ENCODE assay signal across 11 mouse cellular contexts in genomic region chr3:87952440-87952839, GRCm38 (mm10). TPM values are rescaled to one million over a fixed set of nuclear protein-coding genes. Genes with fewer than 3 reads are reported as not detected.
DNase-seq lines count a peak whose midpoint lies in the region; ATAC-seq and TF ChIP-seq lines count a peak whose summit lies in the region.
"Had no signal": no experiment of that assay in that cellular context is flagged by ENCODE, and none has a peak within 500 bp of the region (broad histone marks: within the 10 kb centered on the region; RNA-seq: fewer than 3 reads in every experiment).

No protein-coding gene starts in this region.

- 3% methylated on average over 5 of the region's 5 CpGs for WGBS in kidney, postnatal 0 days
- WGBS in forebrain, embryonic 14.5 days, result 5% methylated on average over 5 of the region's 5 CpGs
- WGBS in limb, embryonic 13.5 days, result 2% methylated on average over 5 of the region's 5 CpGs
- 0% methylated on average over 5 of the region's 5 CpGs for WGBS in neural tube, embryonic 14.5 days

- H3K36me3 ChIP-seq in kidney, postnatal 0 days (ENCODE audit: insufficient read depth, low read length), result no peaks in the 10 kb centered on the region
- no peaks in the 10 kb centered on the region for H3K36me3 ChIP-seq in forebrain, embryonic 14.5 days (ENCODE audit: control insufficient read depth, insufficient read depth, low read length)
- H3K36me3 ChIP-seq in limb, embryonic 13.5 days, result peaks cover 35% of the 10 kb centered on the region
- H3K36me3 ChIP-seq in neural tube, embryonic 14.5 days (ENCODE audit: control insufficient read depth, insufficient read depth, low read length), result no peaks in the 10 kb centered on the region

- ATAC-seq in kidney, postnatal 0 days (replicated peaks; ENCODE audit: low FRiP score, low read depth), result peak; percentile 54
- peak; percentile 47 for ATAC-seq in forebrain, embryonic 14.5 days
- peak; percentile 76 for ATAC-seq in limb, embryonic 13.5 days (ENCODE audit: low FRiP score, low read depth)
- 0 out of 2 replicates have a peak, but pooled peaks have one; percentile 39 for ATAC-seq in neural tube, embryonic 14.5 days (ENCODE audit: low read depth)

- peak; percentile 91 for DNase-seq in kidney, postnatal 0 days (ENCODE audit: low spot score)
- no peak for DNase-seq in kidney, adult 9 months
- DNase-seq in forebrain, embryonic 14.5 days (ENCODE audit: low spot score), result peak; percentile 41
- no peak for DNase-seq in adrenal gland, postnatal 25 days
- DNase-seq in urinary bladder, postnatal 10 days (ENCODE audit: low spot score), result no peak
- DNase-seq in layer of hippocampus, adult 11-12 months (ENCODE audit: low spot score), result no peak
- DNase-seq: cerebellum, adult 9-10 months; right cerebral cortex, postnatal 4 days had no signal

- peak overlapping the region; percentile 57; the same call in 1 of the 2 replicates for H3K27ac ChIP-seq in kidney, postnatal 0 days
- H3K27ac ChIP-seq in forebrain, embryonic 14.5 days (ENCODE audit: low read depth, low read length), result no peak overlapping the region; the same call in 1 of the 2 replicates
- peak overlapping the region; percentile 80 for H3K27ac ChIP-seq in limb, embryonic 13.5 days
- 0 out of 2 replicates have a peak overlapping the region, but pooled peaks have one; percentile 10 for H3K27ac ChIP-seq in neural tube, embryonic 14.5 days (ENCODE audit: low read depth, low read length)

- no peak for TF ChIP-seq CTCF in kidney, postnatal 0 days (IDR thresholded peaks at IDR 0.05; ENCODE audit: low read depth)

- no peaks in the 10 kb centered on the region for H3K9me3 ChIP-seq in kidney, postnatal 0 days (replicated peaks; ENCODE audit: low read length)
- no peaks in the 10 kb centered on the region for H3K9me3 ChIP-seq in forebrain, embryonic 14.5 days (replicated peaks; ENCODE audit: control insufficient read depth, low read length)
- no peaks in the 10 kb centered on the region for H3K9me3 ChIP-seq in limb, embryonic 13.5 days
- H3K9me3 ChIP-seq in neural tube, embryonic 14.5 days (ENCODE audit: control insufficient read depth, low read length), result no peaks in the 10 kb centered on the region

- peaks cover 22% of the 10 kb centered on the region for H3K4me1 ChIP-seq in kidney, postnatal 0 days (replicated peaks; ENCODE audit: insufficient read depth, low read length)
- peaks cover 31% of the 10 kb centered on the region for H3K4me1 ChIP-seq in forebrain, embryonic 14.5 days (ENCODE audit: control insufficient read depth, insufficient read depth, low read length)
- peaks cover 60% of the 10 kb centered on the region for H3K4me1 ChIP-seq in limb, embryonic 13.5 days
- peaks cover 30% of the 10 kb centered on the region for H3K4me1 ChIP-seq in neural tube, embryonic 14.5 days (ENCODE audit: control insufficient read depth, insufficient read depth, low read length)

- H3K4me2 ChIP-seq in kidney, postnatal 0 days (ENCODE audit: low read length), result peak overlapping the region; percentile 56
- H3K4me2 ChIP-seq in forebrain, embryonic 14.5 days (ENCODE audit: low read length), result peak overlapping the region; percentile 17
- peak overlapping the region; percentile 87 for H3K4me2 ChIP-seq in limb, embryonic 13.5 days (replicated peaks)
- H3K4me2 ChIP-seq in neural tube, embryonic 14.5 days (ENCODE audit: low read depth, low read length), result peak overlapping the region; percentile 41

- no peak overlapping the region; the same call in 1 of the 2 replicates for H3K9ac ChIP-seq in kidney, postnatal 0 days (ENCODE audit: low read depth, low read length)
- 0 out of 2 replicates have a peak overlapping the region, but pooled peaks have one; percentile 29 for H3K9ac ChIP-seq in forebrain, embryonic 14.5 days (ENCODE audit: low read length)
- peak overlapping the region; percentile 65 for H3K9ac ChIP-seq in limb, embryonic 13.5 days
- 0 out of 2 replicates have a peak overlapping the region, but pooled peaks have one; percentile 25 for H3K9ac ChIP-seq in neural tube, embryonic 14.5 days (replicated peaks; ENCODE audit: low read depth, low read length)

- H3K27me3 ChIP-seq in kidney, postnatal 0 days (ENCODE audit: insufficient read depth, low read length), result no peaks in the 10 kb centered on the region
- 0 out of 2 replicates have a peak, but pooled peaks cover under 1% of the 10 kb centered on the region for H3K27me3 ChIP-seq in forebrain, embryonic 14.5 days (replicated peaks; ENCODE audit: control insufficient read depth, insufficient read depth, low read length)
- no peaks in the 10 kb centered on the region for H3K27me3 ChIP-seq in limb, embryonic 13.5 days
- no peaks in the 10 kb centered on the region for H3K27me3 ChIP-seq in neural tube, embryonic 14.5 days (ENCODE audit: control insufficient read depth, insufficient read depth, low read length)

- H3K4me3 ChIP-seq in kidney, postnatal 0 days (replicated peaks; ENCODE audit: low read depth, low read length), result 0 out of 2 replicates have a peak overlapping the region, but pooled peaks have one; percentile 17
- no peak overlapping the region for H3K4me3 ChIP-seq in forebrain, embryonic 14.5 days (ENCODE audit: low read depth, low read length)
- H3K4me3 ChIP-seq in limb, embryonic 13.5 days, result peak overlapping the region; percentile 67
- peak overlapping the region; percentile 5; the same call in 1 of the 2 replicates for H3K4me3 ChIP-seq in neural tube, embryonic 14.5 days (ENCODE audit: low read depth, low read length)

RNA-seq across cellular contexts. Expression of gene Crabp2, which starts 4.0 kb away (rescaled TPM):
- polyA plus RNA-seq in kidney, postnatal 0 days (2015; fragmentation: Nextera tagmentation; extraction: Ambion mirVana), result 20.1 and 20.9 TPM in 2 replicates
- 32.8 and 35.9 TPM in 2 replicates for polyA plus RNA-seq in forebrain, embryonic 14.5 days (2014; fragmentation: Nextera tagmentation; extraction: Ambion mirVana)
- 518 and 520 TPM in 2 replicates for polyA plus RNA-seq in limb, embryonic 13.5 days (2015; fragmentation: Nextera tagmentation; extraction: Ambion mirVana)
- 45.5 and 103 TPM in 2 replicates for polyA plus RNA-seq in neural tube, embryonic 14.5 days (2014; fragmentation: Nextera tagmentation; extraction: Ambion mirVana)
- total RNA-seq in adrenal gland, postnatal 25 days (2021), result not detected in 2 replicates

RNA-seq across cellular contexts. Expression of gene Nes, which starts 18.4 kb away (rescaled TPM):
- polyA plus RNA-seq in kidney, postnatal 0 days (2015; fragmentation: Nextera tagmentation; extraction: Ambion mirVana), result 24.6 and 28.9 TPM in 2 replicates
- 23.1 and 27.8 TPM in 2 replicates for polyA plus RNA-seq in forebrain, embryonic 14.5 days (2014; fragmentation: Nextera tagmentation; extraction: Ambion mirVana)
- 30.5 and 32.8 TPM in 2 replicates for polyA plus RNA-seq in limb, embryonic 13.5 days (2015; fragmentation: Nextera tagmentation; extraction: Ambion mirVana)
- polyA plus RNA-seq in neural tube, embryonic 14.5 days (2014; fragmentation: Nextera tagmentation; extraction: Ambion mirVana), result 11.1 and 16.7 TPM in 2 replicates
- 8.7 and 9.3 TPM in 2 replicates for total RNA-seq in adrenal gland, postnatal 25 days (2021)
- total RNA-seq: MEL had no signal

RNA-seq across cellular contexts. Expression of gene Rrnad1, which starts 21.9 kb away (rescaled TPM):
- 12.1 and 12.3 TPM in 2 replicates for polyA plus RNA-seq in kidney, postnatal 0 days (2015; fragmentation: Nextera tagmentation; extraction: Ambion mirVana)
- polyA plus RNA-seq in forebrain, embryonic 14.5 days (2014; fragmentation: Nextera tagmentation; extraction: Ambion mirVana), result 15.6 and 20.2 TPM in 2 replicates
- 22.3 and 23.6 TPM in 2 replicates for polyA plus RNA-seq in limb, embryonic 13.5 days (2015; fragmentation: Nextera tagmentation; extraction: Ambion mirVana)
- 19.7 and 20.6 TPM in 2 replicates for polyA plus RNA-seq in neural tube, embryonic 14.5 days (2014; fragmentation: Nextera tagmentation; extraction: Ambion mirVana)
- total RNA-seq in adrenal gland, postnatal 25 days (2021), result 17.9 and 24.1 TPM in 2 replicates

RNA-seq across cellular contexts. Expression of gene Isg20l2, which starts 22.3 kb away (rescaled TPM):
- polyA plus RNA-seq in kidney, postnatal 0 days (2015; fragmentation: Nextera tagmentation; extraction: Ambion mirVana), result 40.4 and 42.1 TPM in 2 replicates
- 17.9 and 20.0 TPM in 2 replicates for polyA plus RNA-seq in forebrain, embryonic 14.5 days (2014; fragmentation: Nextera tagmentation; extraction: Ambion mirVana)
- 65.5 and 66.7 TPM in 2 replicates for polyA plus RNA-seq in limb, embryonic 13.5 days (2015; fragmentation: Nextera tagmentation; extraction: Ambion mirVana)
- polyA plus RNA-seq in neural tube, embryonic 14.5 days (2014; fragmentation: Nextera tagmentation; extraction: Ambion mirVana), result 16.1 and 23.1 TPM in 2 replicates
- 22.7 and 22.8 TPM in 2 replicates for total RNA-seq in adrenal gland, postnatal 25 days (2021)

RNA-seq across cellular contexts. Expression of gene Mrpl24, which starts 33.1 kb away (rescaled TPM):
- 87.2 and 88.1 TPM in 2 replicates for polyA plus RNA-seq in kidney, postnatal 0 days (2015; fragmentation: Nextera tagmentation; extraction: Ambion mirVana)
- 69.5 and 71.2 TPM in 2 replicates for polyA plus RNA-seq in forebrain, embryonic 14.5 days (2014; fragmentation: Nextera tagmentation; extraction: Ambion mirVana)
- polyA plus RNA-seq in limb, embryonic 13.5 days (2015; fragmentation: Nextera tagmentation; extraction: Ambion mirVana), result 66.5 and 73.9 TPM in 2 replicates
- polyA plus RNA-seq in neural tube, embryonic 14.5 days (2014; fragmentation: Nextera tagmentation; extraction: Ambion mirVana), result 53.5 and 58.9 TPM in 2 replicates
- total RNA-seq in adrenal gland, postnatal 25 days (2021), result 113 and 156 TPM in 2 replicates

Comparison
In these comparisons a context has a peak if more than half of its experiments do, and no peak if none do; other contexts are left out.
1. DNase-seq: peak in kidney, postnatal 0 days (single experiment) and forebrain, embryonic 14.5 days (single experiment); none in kidney, adult 9 months (single experiment), adrenal gland, postnatal 25 days (single experiment), urinary bladder, postnatal 10 days (single experiment) and layer of hippocampus, adult 11-12 months (single experiment).
2. H3K4me2 ChIP-seq: peak in every context shown above with its lines; median percentile 87 in limb, embryonic 13.5 days; 56 in kidney, postnatal 0 days; 41 in neural tube, embryonic 14.5 days; 17 in forebrain, embryonic 14.5 days.
3. Peak in every context shown above with its lines, with median percentiles within 50 percentile points of each other: ATAC-seq.